Mouse (Mus musculus): Measurements from ENCODE around the gene Gm45713.
A peak's percentile ranks its signal among the peaks of the same experiment; 100 is the strongest.

Gm45713 gene

DNA sequence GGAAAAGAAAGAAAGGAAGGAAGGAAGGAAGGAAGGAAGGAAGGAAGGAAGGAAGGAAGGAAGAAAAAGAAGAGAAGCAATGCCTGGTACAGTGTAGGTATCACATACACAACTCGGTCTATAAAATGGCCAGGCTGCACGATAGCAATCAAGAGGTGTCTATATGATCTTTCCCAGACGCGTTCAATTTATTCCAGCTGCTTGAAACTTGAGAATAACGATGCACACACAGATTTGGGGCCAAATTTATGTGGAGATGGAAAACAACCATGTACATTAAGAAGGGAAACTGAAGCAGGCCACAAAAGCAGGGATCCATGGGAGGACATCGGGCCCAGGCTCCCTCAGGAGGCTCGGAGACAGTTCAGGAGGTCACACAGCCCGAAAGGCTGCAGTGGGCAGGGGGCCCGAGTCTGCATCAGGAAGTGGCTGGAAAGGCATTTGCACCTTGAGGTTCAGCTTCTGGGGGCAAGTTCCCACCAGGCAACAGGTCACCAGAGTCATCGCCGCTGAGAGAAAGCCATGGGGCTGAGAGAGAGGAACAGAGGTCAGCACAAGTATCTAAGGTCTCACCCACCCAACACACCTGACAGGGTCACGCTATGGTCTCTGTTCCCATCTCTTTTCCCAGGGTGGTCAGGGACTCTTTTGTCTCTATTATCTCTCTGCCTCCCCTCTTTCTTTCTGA lies 43.1 kb downstream of the Gm45713 start:
- no peak for DNase-seq

- DNase-seq = peak in 1 of 2 experiments; percentile 16
These were observed 44.0 kb downstream of the Gm45713 start, which contains the start of gene Rcn3 for GRCm38 (mm10) chr7:45092048-45092447. Rcn3 (minus strand) TSS chr7:45092221.

DNA sequence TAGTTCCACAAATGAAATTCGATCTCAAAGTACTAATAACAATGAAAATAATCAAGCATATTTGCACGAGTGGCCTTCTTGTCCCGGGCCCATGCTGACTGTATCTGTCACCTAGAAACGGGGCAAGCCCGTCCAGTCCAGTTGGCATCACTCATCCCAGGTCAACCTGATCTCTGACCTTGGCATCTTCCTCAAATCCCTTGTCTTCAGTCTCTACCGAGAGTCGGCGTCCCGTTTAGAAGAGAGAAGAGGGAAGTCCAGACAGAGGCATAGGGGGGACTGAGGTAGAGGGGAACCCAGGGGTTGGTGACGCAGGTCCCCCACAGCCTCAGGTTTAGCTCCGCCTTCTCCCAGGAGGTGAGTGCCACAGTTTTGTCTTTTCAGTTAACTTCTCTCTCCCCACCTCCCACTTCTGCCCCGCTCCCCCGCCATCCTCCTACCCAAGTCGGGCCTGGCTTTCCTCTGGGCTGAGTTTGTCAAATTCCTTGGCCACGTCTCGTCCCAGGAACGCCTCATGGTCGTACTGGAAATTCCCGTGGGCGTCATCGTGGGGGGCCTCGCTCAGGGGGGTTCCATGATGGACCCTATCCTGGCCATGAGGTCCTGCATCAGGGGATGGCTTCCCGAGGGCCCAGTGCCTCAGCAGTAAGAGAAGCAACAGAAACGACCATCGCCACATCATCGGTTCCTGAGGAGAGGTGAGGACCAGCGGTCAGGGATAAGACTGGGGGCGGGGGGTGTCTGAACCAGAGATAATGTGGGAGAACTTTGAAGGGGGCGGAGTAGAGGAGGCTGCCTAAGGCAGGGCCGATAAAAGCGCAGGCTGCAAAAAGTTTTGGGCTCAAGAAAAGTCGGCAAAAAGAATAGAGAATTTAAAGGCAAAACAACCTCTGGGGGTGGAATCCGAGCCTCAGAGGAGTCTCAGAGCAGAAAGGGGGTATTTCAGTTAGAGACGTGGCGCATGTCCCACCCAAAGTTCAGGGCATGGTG lies 44.7 kb downstream of the Gm45713 start:
- DNase-seq = no peak

- peak; percentile 18 to 43 for DNase-seq
These were observed 45.6 kb downstream of the Gm45713 start for GRCm38 (mm10) chr7:45090251-45090977.

DNA sequence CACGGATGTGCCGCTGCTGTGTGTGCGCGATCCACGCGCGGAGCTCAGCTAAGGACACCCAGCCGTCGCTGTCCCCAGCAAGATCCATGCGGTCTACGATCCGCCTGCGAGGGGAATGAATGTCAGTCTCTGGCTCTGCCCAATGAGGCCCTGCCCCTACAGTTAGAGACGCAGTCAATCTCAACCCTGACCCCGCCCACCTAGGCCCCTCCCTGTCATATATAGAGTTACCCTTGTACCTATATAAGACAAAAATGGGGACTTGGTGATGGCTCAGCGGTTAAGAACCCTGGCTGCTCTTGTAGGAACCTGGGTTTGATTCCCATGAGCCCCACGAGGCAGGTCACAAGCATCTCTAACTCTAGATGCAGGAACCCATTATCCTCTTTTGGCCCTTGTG lies 47.4 kb downstream of the Gm45713 start:
- DNase-seq = no peak

- DNase-seq = no peak
These were observed 49.9 kb downstream of the Gm45713 start for GRCm38 (mm10) chr7:45086084-45086483.

GRCm38 (mm10) chr7:45083300-45083890 lies 52.6 kb downstream of the Gm45713 start:
- DNase-seq = peak; percentile 48 to 59

DNA sequence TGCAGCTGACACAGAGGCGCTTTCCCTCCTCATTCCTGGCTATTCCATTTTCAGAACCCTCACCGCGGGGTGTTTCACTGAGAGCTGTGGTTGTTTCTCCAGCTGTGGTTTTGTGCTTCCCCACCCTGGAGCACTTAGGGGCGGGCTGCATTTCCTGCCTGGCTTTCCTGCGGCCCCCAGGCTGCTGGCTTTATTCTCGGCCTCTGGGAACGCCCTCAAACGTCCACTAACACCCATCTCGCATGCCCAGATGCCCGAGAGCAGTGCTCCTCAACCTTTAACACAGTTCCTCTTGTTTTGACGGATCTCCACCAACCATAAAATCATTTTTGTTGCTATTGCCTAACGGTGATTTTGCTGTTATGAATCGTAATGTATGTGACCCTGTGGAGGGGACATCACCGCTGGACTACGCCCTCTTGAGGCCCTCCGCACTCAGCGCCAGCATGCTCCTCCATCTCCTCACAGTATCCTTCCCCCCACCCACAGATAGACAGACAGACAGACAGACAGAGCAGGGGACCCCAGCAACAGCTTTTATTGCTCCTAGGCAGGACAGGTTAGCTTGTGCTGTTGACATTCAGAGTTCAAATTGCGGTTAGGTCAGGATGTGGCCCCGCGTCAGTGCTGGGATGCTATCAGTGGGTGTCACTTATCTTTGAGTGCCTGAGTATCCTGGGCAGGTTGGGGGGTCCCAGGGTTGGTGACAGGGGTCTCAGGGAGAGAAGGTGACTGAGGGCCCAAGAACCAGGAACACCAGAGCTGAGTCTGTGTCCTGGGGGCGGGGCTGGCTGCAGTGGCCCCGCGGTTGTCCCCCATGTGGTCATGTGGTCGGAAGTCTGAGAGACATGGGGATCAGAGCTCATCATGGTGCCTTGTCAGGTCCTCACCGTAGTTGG lies 53.4 kb downstream of the Gm45713 start:
- DNase-seq = peak; percentile 46 to 53

DNA sequence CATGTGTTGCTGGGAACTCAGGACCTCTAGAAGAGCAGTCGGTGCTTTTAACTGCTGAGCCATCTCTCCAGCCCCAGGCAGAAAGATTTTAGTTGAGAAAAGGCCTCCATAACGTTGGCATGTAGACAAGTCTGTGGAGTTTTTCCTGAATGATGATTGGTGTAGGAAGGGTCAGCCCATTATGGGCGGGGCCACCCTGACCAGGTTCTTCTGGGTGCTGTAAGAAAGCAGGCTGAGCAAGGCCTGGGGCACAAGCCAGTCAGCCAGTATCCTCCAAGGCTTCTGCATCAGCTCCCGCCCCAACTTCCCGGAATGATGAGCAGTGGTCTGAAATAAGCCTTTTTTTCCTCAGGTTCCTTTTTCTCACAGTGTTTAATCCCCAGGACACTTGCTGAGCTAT lies 55.0 kb downstream of the Gm45713 start:
- DNase-seq = no peak

DNA sequence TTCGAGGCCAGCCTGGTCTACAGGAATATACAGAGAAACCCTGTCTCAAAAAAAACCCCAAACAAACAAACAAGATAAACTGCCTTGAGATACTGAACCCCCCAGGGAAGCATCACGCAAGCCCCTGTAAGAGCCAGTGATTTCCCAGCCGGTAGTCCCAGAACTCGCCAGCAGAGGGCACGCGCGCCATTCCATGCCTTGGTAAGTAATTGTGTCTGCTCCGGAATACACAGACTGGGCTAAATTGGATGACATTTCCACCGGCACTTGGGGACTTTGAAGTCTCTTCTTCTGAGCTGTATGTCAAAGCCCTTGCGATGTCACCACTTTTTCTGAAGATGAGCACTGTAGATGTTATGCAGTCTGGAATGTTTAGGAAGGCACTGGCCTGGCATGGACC lies 56.2 kb downstream of the Gm45713 start:
- DNase-seq = peak; percentile 88 to 94

DNA sequence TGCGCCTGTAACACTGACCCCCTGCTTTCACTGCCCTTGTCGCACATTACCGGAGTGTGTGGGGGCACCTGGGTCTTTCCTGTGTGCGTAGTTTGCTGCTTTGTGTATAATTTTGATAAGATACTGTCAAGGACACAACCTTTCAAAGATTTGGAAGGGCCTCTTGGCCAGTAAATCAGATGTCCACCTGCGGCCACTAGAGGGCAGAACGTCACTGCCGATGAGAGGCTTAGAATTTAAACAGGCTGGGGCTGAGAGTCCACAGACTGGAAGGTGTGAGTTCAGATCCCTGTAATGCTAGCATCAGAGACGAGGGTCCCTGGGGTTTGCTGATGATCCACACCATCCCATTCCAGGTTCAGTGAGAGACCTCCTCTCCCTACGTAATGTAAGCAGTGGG lies 57.5 kb downstream of the Gm45713 start:
- peak; percentile 70 to 74 for DNase-seq

DNA sequence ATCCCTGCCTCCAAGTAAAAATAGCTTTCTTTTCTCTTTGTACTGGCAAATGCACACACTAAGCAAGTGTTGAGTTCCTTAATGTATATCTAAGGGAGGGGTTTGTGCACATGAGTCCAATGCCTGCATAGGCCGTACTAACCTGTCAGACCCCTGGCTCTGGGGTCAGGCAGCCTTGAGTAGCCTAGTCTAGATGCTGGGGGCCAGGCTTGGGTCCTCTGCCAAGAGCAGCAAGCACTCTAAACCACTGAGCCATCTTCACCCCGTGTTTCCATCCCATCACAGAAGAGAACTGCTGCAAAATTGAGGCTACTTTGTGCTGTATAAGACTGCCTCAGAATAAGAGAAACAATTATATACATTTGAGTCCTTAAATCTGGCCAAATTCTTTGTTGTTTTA lies 58.2 kb downstream of the Gm45713 start:
- no peak for DNase-seq

GRCm38 (mm10) chr7:45077322-45077721 lies 58.7 kb downstream of the Gm45713 start:
- DNase-seq = no peak

GRCm38 (mm10) chr7:45076501-45076900 lies 59.5 kb downstream of the Gm45713 start:
- DNase-seq = no peak
